Mouse (Mus musculus) embryo, embryonic 11.5 days (tissue): ENCODE results near the gene Rhod.
"Not testable (repeated sequence)": the region's sequence is repeated elsewhere in the genome, so short reads cannot be mapped to it uniquely, and the experiment has no call there.

Experiments used
- DNase-seq: peaks from one replicate; pipeline ENCODE4 v3.0.0-alpha.2; 2012; ENCODE audit warnings: low read depth, low spot score

The Rhod gene

GRCm38 (mm10) chr19:4439161-4439801 lies at the start of gene Rhod:
Gene Rhod (minus strand): TSS chr19:4439432.
- no peak for DNase-seq

- no peak for DNase-seq
Observed at GRCm38 (mm10) chr19:4487877-4488276, 48.6 kb upstream of the Rhod start.

- no peak for DNase-seq
Observed at GRCm38 (mm10) chr19:4485006-4485405, 45.8 kb upstream of the Rhod start.

- no peak for DNase-seq
Observed at GRCm38 (mm10) chr19:4482111-4482859, 43.1 kb upstream of the Rhod start.

- DNase-seq: no peak
Observed at GRCm38 (mm10) chr19:4481326-4481725, 42.1 kb upstream of the Rhod start.

- no peak for DNase-seq
Observed at GRCm38 (mm10) chr19:4480041-4480440, 40.8 kb upstream of the Rhod start.

- DNase-seq: no peak
Observed at GRCm38 (mm10) chr19:4478190-4478516, 38.9 kb upstream of the Rhod start.

GRCm38 (mm10) chr19:4477345-4478189 lies 38.3 kb upstream of the Rhod start, which contains the start of gene Syt12:
Gene Syt12 (minus strand): TSS chr19:4477447.
- no peak for DNase-seq

- DNase-seq: no peak
Observed at GRCm38 (mm10) chr19:4476601-4477257, 37.5 kb upstream of the Rhod start.

GRCm38 (mm10) chr19:4475224-4475925 lies 36.1 kb upstream of the Rhod start:
- DNase-seq: no peak

GRCm38 (mm10) chr19:4474739-4475138 lies 35.5 kb upstream of the Rhod start:
- DNase-seq: no peak

GRCm38 (mm10) chr19:4473549-4473948 lies 34.3 kb upstream of the Rhod start:
- DNase-seq: no peak

- no peak for DNase-seq
Observed at GRCm38 (mm10) chr19:4468363-4468762, 29.1 kb upstream of the Rhod start.

- no peak for DNase-seq
Observed at GRCm38 (mm10) chr19:4464666-4465065, 25.4 kb upstream of the Rhod start.

GRCm38 (mm10) chr19:4461981-4462380 lies 22.7 kb upstream of the Rhod start:
- DNase-seq: no peak

- DNase-seq: no peak
Observed at GRCm38 (mm10) chr19:4456227-4456626, 17.0 kb upstream of the Rhod start.

- DNase-seq: no peak
Observed at GRCm38 (mm10) chr19:4455071-4455800, 16.0 kb upstream of the Rhod start.

GRCm38 (mm10) chr19:4454040-4454439 lies 14.8 kb upstream of the Rhod start:
- DNase-seq: not testable (repeated sequence)

GRCm38 (mm10) chr19:4452525-4452924 lies 13.3 kb upstream of the Rhod start:
- DNase-seq: no peak

- no peak for DNase-seq
Observed at GRCm38 (mm10) chr19:4451965-4452364, 12.7 kb upstream of the Rhod start.

- no peak for DNase-seq
Observed at GRCm38 (mm10) chr19:4451098-4451497, 11.9 kb upstream of the Rhod start.
